Mouse (Mus musculus): ENCODE data around the gene Stox2. TPM values are rescaled to one million over a fixed set of nuclear protein-coding genes. Genes with fewer than 3 reads are reported as not detected.

Stox2 gene
- total and polyA plus RNA-seq, 3 experiments = under 0.01 TPM; not detected in 2

- H3K9me3 ChIP-seq (replicated peaks; ENCODE audit: insufficient read depth, low read length) = no peaks in the 10 kb centered on the region
- no peak overlapping the region for H3K9ac ChIP-seq (ENCODE audit: control insufficient read depth, low read depth, low read length, poor library complexity, severe bottlenecking)
- no peak for TF ChIP-seq MEF2A (IDR thresholded peaks at IDR 0.05; ENCODE audit: extremely low read depth, insufficient replicate concordance, low read depth, low read length, poor library complexity, severe bottlenecking)
- no peak for TF ChIP-seq NELFE (IDR thresholded peaks at IDR 0.05; ENCODE audit: low read depth, low read length)
- TF ChIP-seq MAZ (IDR thresholded peaks at IDR 0.05; ENCODE audit: low read depth, low read length) = no peak
- no peak for TF ChIP-seq MYC (IDR thresholded peaks at IDR 0.05; ENCODE audit: low read depth, low read length)
- no peak for TF ChIP-seq RCOR1 (IDR thresholded peaks at IDR 0.05; ENCODE audit: low read depth, low read length)
- TF ChIP-seq ETS1 (IDR thresholded peaks at IDR 0.05; ENCODE audit: low read depth, low read length) = no peak
- TF ChIP-seq TAL1 (IDR thresholded peaks at IDR 0.05; ENCODE audit: low read length) = no peak
- TF ChIP-seq ZNF384 (IDR thresholded peaks at IDR 0.05; ENCODE audit: low read depth, low read length) = no peak
- no peaks in the 10 kb centered on the region for H3K36me3 ChIP-seq (ENCODE audit: control insufficient read depth in 1 of 2, insufficient read depth in 2 of 2, low read length in 2 of 2)
- DNase-seq (ENCODE audit: low read depth, low spot score) = no peak
- no peak overlapping the region for H3K4me3 ChIP-seq (ENCODE audit: control insufficient read depth in 1 of 2, insufficient read depth in 1 of 2, low read depth in 2 of 2, low read length in 2 of 2)
- no peak overlapping the region for H3K27ac ChIP-seq (ENCODE audit: control insufficient read depth, low read depth, low read length)
- no peaks in the 10 kb centered on the region for H3K4me1 ChIP-seq (ENCODE audit: control insufficient read depth in 1 of 2, insufficient read depth in 2 of 2, low read length in 2 of 2)
- no peaks in the 10 kb centered on the region for H3K27me3 ChIP-seq (ENCODE audit: control insufficient read depth in 1 of 2, insufficient read depth in 2 of 2, low read length in 2 of 2)
- H3K79me2 ChIP-seq (ENCODE audit: control insufficient read depth, insufficient read depth, low read length, poor library complexity) = no peaks in the 10 kb centered on the region
Observed at GRCm38 (mm10) chr8:47306372-47306771, 139.8 kb downstream of the Stox2 start.

DNA sequence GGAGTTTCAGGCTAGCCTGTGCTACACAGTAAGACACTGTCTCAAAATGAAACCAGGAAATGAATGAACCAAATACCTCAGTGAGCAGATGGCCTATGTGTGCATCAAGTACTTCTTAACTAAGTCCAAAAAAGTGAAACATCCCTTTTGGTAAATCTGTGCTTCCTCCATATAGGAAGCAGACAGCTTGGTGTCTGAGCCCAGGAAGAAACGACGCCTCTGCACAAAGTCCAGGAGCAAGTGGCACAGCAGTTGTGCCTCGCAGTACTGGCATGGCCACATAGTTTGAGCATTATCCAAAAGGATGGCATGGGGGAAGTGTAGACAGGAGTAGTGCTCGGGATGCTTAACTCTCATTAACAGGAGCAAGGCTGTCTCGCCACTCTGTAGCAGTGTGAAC is 140.3 kb downstream of the Stox2 start:
- DNase-seq (ENCODE audit: low read depth, low spot score) = no peak
- Histone ChIP-seq H3K9ac (ENCODE audit: control insufficient read depth, low read depth, low read length, poor library complexity, severe bottlenecking) (no peak overlapping the region), H3K79me2 (ENCODE audit: control insufficient read depth, insufficient read depth, low read length, poor library complexity) (no peaks in the 10 kb centered on the region), H3K4me3 (ENCODE audit: control insufficient read depth in 1 of 2, insufficient read depth in 1 of 2, low read depth in 2 of 2, low read length in 2 of 2) (no peak overlapping the region), H3K27ac (ENCODE audit: control insufficient read depth, low read depth, low read length) (no peak overlapping the region), H3K36me3 (ENCODE audit: control insufficient read depth in 1 of 2, insufficient read depth in 2 of 2, low read length in 2 of 2) (no peaks in the 10 kb centered on the region), H3K9me3 (replicated peaks; ENCODE audit: insufficient read depth, low read length) (no peaks in the 10 kb centered on the region), H3K4me1 (ENCODE audit: control insufficient read depth in 1 of 2, insufficient read depth in 2 of 2, low read length in 2 of 2) (no peaks in the 10 kb centered on the region), H3K27me3 (ENCODE audit: control insufficient read depth in 1 of 2, insufficient read depth in 2 of 2, low read length in 2 of 2) (no peaks in the 10 kb centered on the region)
- TF ChIP-seq E2F4 (IDR thresholded peaks at IDR 0.05; ENCODE audit: borderline replicate concordance, low read depth, low read length) (no peak), GATA1 (IDR thresholded peaks at IDR 0.05; ENCODE audit: low read depth, low read length) (no peak), MAZ (IDR thresholded peaks at IDR 0.05; ENCODE audit: low read depth, low read length) (no peak), EP300 (IDR thresholded peaks at IDR 0.05; ENCODE audit: low read depth in 1 of 2, low read length in 2 of 2) (no peak)

DNA sequence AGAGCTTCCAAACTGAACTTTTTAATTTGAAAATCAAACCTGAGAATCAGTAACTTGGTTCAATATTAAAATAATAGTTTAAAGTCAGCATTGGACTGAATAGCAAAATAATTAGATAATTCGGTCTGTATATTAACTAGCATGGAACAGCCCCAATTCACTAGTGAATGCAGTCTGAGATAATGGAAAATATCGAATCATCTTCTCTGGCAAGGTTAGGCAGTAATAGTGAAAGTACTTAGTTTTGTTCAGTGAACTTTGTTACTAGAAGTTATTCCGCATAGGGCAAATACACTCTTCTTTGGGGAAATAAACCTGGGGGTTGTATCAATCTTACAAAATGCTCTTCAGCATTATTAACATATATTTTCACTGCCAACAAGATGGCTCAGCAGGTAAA is 147.7 kb downstream of the Stox2 start:
- H3K9me3 ChIP-seq (replicated peaks; ENCODE audit: insufficient read depth, low read length) = no peaks in the 10 kb centered on the region
- H3K4me1 ChIP-seq (ENCODE audit: control insufficient read depth in 1 of 2, insufficient read depth in 2 of 2, low read length in 2 of 2) = no peaks in the 10 kb centered on the region
- H3K36me3 ChIP-seq (ENCODE audit: control insufficient read depth in 1 of 2, insufficient read depth in 2 of 2, low read length in 2 of 2) = no peaks in the 10 kb centered on the region
- TF ChIP-seq MXI1 (IDR thresholded peaks at IDR 0.05; ENCODE audit: low read depth, low read length) (no peak), CTCF (IDR thresholded peaks at IDR 0.05 in 2 of 3, conservative IDR thresholded peaks at IDR 0.05 in 1 of 3; ENCODE audit: control insufficient read depth in 1 of 3, insufficient read depth in 1 of 3, low read depth in 2 of 3, low read length in 3 of 3, poor library complexity in 1 of 3, severe bottlenecking in 1 of 3) (no peak), CHD1 (IDR thresholded peaks at IDR 0.05; ENCODE audit: low read depth, low read length) (no peak), GATA1 (IDR thresholded peaks at IDR 0.05; ENCODE audit: low read depth, low read length) (no peak), ZC3H11A (IDR thresholded peaks at IDR 0.05; ENCODE audit: low read depth, low read length) (no peak), ELF1 (IDR thresholded peaks at IDR 0.05; ENCODE audit: low read depth, low read length) (no peak), USF1 (IDR thresholded peaks at IDR 0.05; ENCODE audit: low read depth, low read length) (no peak), POLR2AphosphoS5 (IDR thresholded peaks at IDR 0.05; ENCODE audit: borderline replicate concordance, low read depth, low read length) (no peak), JUND (IDR thresholded peaks at IDR 0.05; ENCODE audit: low read depth, low read length) (no peak), CHD2 (IDR thresholded peaks at IDR 0.05; ENCODE audit: low read length) (no peak), RAD21 (IDR thresholded peaks at IDR 0.05; ENCODE audit: low read depth, low read length) (no peak), NRF1 (IDR thresholded peaks at IDR 0.05; ENCODE audit: insufficient read depth, low read depth, low read length, poor library complexity, severe bottlenecking) (no peak), SMC3 (IDR thresholded peaks at IDR 0.05; ENCODE audit: low read depth, low read length) (no peak), MAX (IDR thresholded peaks at IDR 0.05; ENCODE audit: low read length) (no peak), TBP (IDR thresholded peaks at IDR 0.05; ENCODE audit: low read depth, low read length) (no peak), MYC (IDR thresholded peaks at IDR 0.05; ENCODE audit: low read depth, low read length) (no peak), SIN3A (IDR thresholded peaks at IDR 0.05; ENCODE audit: low read length) (no peak), MAZ (IDR thresholded peaks at IDR 0.05; ENCODE audit: low read depth, low read length) (no peak), HCFC1 (IDR thresholded peaks at IDR 0.05; ENCODE audit: low read depth, low read length) (no peak)
- H3K27me3 ChIP-seq (ENCODE audit: control insufficient read depth in 1 of 2, insufficient read depth in 2 of 2, low read length in 2 of 2) = no peaks in the 10 kb centered on the region
- no peaks in the 10 kb centered on the region for H3K79me2 ChIP-seq (ENCODE audit: control insufficient read depth, insufficient read depth, low read length, poor library complexity)
- H3K9ac ChIP-seq (ENCODE audit: control insufficient read depth, low read depth, low read length, poor library complexity, severe bottlenecking) = no peak overlapping the region
- no peak overlapping the region for H3K4me3 ChIP-seq (ENCODE audit: control insufficient read depth in 1 of 2, insufficient read depth in 1 of 2, low read depth in 2 of 2, low read length in 2 of 2)
- no peak overlapping the region for H3K27ac ChIP-seq (ENCODE audit: control insufficient read depth, low read depth, low read length)
- DNase-seq (ENCODE audit: low read depth, low spot score) = no peak

Data from MEL (cell line).